Mouse (Mus musculus) MEL (cell line): Measurements from ENCODE around the gene Oosp2. TPM values are rescaled to one million over a fixed set of nuclear protein-coding genes. Genes with fewer than 3 reads are reported as not detected.

ENCODE experiments used
- DNase-seq: peaks from one replicate; pipeline ENCODE4 v3.0.0; 2011; ENCODE audit warnings: low read depth, low spot score
- H3K27ac ChIP-seq: 2 replicates; pipeline ENCODE4 v1.5.1; 2012; ENCODE audit warnings: low read depth, mild to moderate bottlenecking, control low read depth, low read length, moderate library complexity; ENCODE audit not compliant: control insufficient read depth
- H3K27me3 ChIP-seq, 2 experiments: fragments of 150-350 bp in 1 of 2; sonication (generic) in 1 of 2; 2 replicates each; pipeline ENCODE4 v1.6.1; 2012; ENCODE audit warnings: low read length in 2 of 2, mild to moderate bottlenecking in 2 of 2, improper control_type of control experiment in 1 of 2, moderate library complexity in 1 of 2; ENCODE audit not compliant: insufficient read depth in 2 of 2, control insufficient read depth in 1 of 2
- H3K36me3 ChIP-seq, 2 experiments: 2 replicates each; pipeline ENCODE4 v1.6.1; 2012 to 2014; ENCODE audit warnings: low read length in 2 of 2, improper control_type of control experiment in 1 of 2, inconsistent platforms in 1 of 2, mild to moderate bottlenecking in 1 of 2; ENCODE audit not compliant: insufficient read depth in 2 of 2, control insufficient read depth in 1 of 2
- H3K4me1 ChIP-seq, 2 experiments: fragments of 150-350 bp in 1 of 2; sonication (generic) in 1 of 2; 2 replicates each; pipeline ENCODE4 v1.6.1; 2012; ENCODE audit warnings: low read length in 2 of 2, improper control_type of control experiment in 1 of 2, mild to moderate bottlenecking in 1 of 2; ENCODE audit not compliant: insufficient read depth in 2 of 2, control insufficient read depth in 1 of 2
- H3K4me3 ChIP-seq, 2 experiments: fragments of 150-350 bp in 1 of 2; sonication (generic) in 1 of 2; 2 replicates each; pipeline ENCODE4 v1.5.1; 2012; ENCODE audit warnings: low read depth in 2 of 2, low read length in 2 of 2, mild to moderate bottlenecking in 2 of 2, moderate library complexity in 2 of 2, control low read depth in 1 of 2, improper control_type of control experiment in 1 of 2; ENCODE audit not compliant: control insufficient read depth in 1 of 2, insufficient read depth in 1 of 2
- H3K79me2 ChIP-seq: 2 replicates; pipeline ENCODE4 v1.6.1; 2012; ENCODE audit warnings: mild to moderate bottlenecking, low read length, moderate library complexity; ENCODE audit not compliant: control insufficient read depth, poor library complexity, insufficient read depth
- H3K9ac ChIP-seq: 2 replicates; pipeline ENCODE4 v1.6.1; 2012; ENCODE audit warnings: low read depth, mild to moderate bottlenecking, control low read depth, low read length, moderate library complexity; ENCODE audit not compliant: control insufficient read depth, poor library complexity, severe bottlenecking
- H3K9me3 ChIP-seq: fragments of 150-350 bp; sonication (generic); replicated peaks from 2 replicates; pipeline ENCODE4 v1.6.1; 2012; ENCODE audit warnings: mild to moderate bottlenecking, low read length, improper control_type of control experiment, moderate library complexity; ENCODE audit not compliant: insufficient read depth
- ELF1 ChIP-seq: IDR thresholded peaks from 2 replicates; pipeline ENCODE4 v1.6.1; 2014; ENCODE audit warnings: low read depth, mild to moderate bottlenecking, inconsistent platforms, low read length, improper control_type of control experiment, moderate library complexity
- EP300 ChIP-seq, 2 experiments: IDR thresholded peaks; 2 replicates each; pipeline ENCODE4 v1.6.1; 2011; ENCODE audit warnings: improper control_type of control experiment in 2 of 2, low read length in 2 of 2, low read depth in 1 of 2, mild to moderate bottlenecking in 1 of 2
- GATA1 ChIP-seq: IDR thresholded peaks from 2 replicates; pipeline ENCODE4 v1.6.1; 2011; ENCODE audit warnings: low read depth, low read length, improper control_type of control experiment
- JUND ChIP-seq: IDR thresholded peaks from 2 replicates; pipeline ENCODE4 v1.6.1; 2011; ENCODE audit warnings: low read depth, mild to moderate bottlenecking, improper control_type of control experiment, low read length
- MAX ChIP-seq: IDR thresholded peaks from 2 replicates; pipeline ENCODE4 v1.6.1; 2011; ENCODE audit warnings: low read length, improper control_type of control experiment
- MXI1 ChIP-seq: IDR thresholded peaks from 2 replicates; pipeline ENCODE4 v1.6.1; 2011; ENCODE audit warnings: mild to moderate bottlenecking, low read depth, low read length, improper control_type of control experiment
- MYB ChIP-seq: IDR thresholded peaks from 2 replicates; pipeline ENCODE4 v1.6.1; 2011; ENCODE audit warnings: mild to moderate bottlenecking, low read depth, low read length, improper control_type of control experiment
- NELFE ChIP-seq: IDR thresholded peaks from 2 replicates; pipeline ENCODE4 v1.6.1; 2011; ENCODE audit warnings: low read depth, low read length, improper control_type of control experiment
- NRF1 ChIP-seq: IDR thresholded peaks from 2 replicates; pipeline ENCODE4 v1.6.1; 2014; ENCODE audit warnings: low read depth, mild to moderate bottlenecking, inconsistent platforms, low read length, improper control_type of control experiment, moderate library complexity; ENCODE audit not compliant: poor library complexity, insufficient read depth, severe bottlenecking
- POLR2AphosphoS2 ChIP-seq: IDR thresholded peaks from 2 replicates; pipeline ENCODE4 v1.6.1; 2011; ENCODE audit warnings: low read length, improper control_type of control experiment
- SIN3A ChIP-seq: IDR thresholded peaks from 2 replicates; pipeline ENCODE4 v1.6.1; 2012; ENCODE audit warnings: low read length, improper control_type of control experiment, inconsistent platforms
- SMC3 ChIP-seq: IDR thresholded peaks from 2 replicates; pipeline ENCODE4 v1.6.1; 2011; ENCODE audit warnings: low read depth, low read length, improper control_type of control experiment
- TBP ChIP-seq: IDR thresholded peaks from 2 replicates; pipeline ENCODE4 v1.8.0; 2011; ENCODE audit warnings: low read depth, low read length, improper control_type of control experiment
- UBTF ChIP-seq: IDR thresholded peaks from 2 replicates; pipeline ENCODE4 v1.6.1; 2012; ENCODE audit warnings: low read depth, mild to moderate bottlenecking, inconsistent platforms, low read length, improper control_type of control experiment, moderate library complexity, borderline replicate concordance; ENCODE audit not compliant: insufficient read depth
- USF1 ChIP-seq: IDR thresholded peaks from 2 replicates; pipeline ENCODE4 v1.6.1; 2014; ENCODE audit warnings: low read depth, mild to moderate bottlenecking, inconsistent platforms, low read length, improper control_type of control experiment, moderate library complexity
- ZC3H11A ChIP-seq: IDR thresholded peaks from 2 replicates; pipeline ENCODE4 v1.6.1; 2012; ENCODE audit warnings: low read depth, mild to moderate bottlenecking, inconsistent platforms, low read length, improper control_type of control experiment
- polyA plus RNA-seq, 2 experiments: library from polyadenylated mRNA; stranded (reverse) in 1 of 2; unstranded in 1 of 2; fragments of >175 nt in 1 of 2; fragments of >200 nt in 1 of 2; gene quantifications; 2 replicates each; pipeline versions ENCODE4 v1.2.1 to v1.2.4; 2012; ENCODE audit warnings: low replicate concordance in 2 of 2, low read depth in 1 of 2; ENCODE audit not compliant: insufficient read length in 2 of 2, insufficient read depth in 1 of 2, missing spikeins in 1 of 2
- total RNA-seq: library from RNA; depleted of rRNA; stranded (reverse); fragments of 300-350 nt; gene quantifications from 2 replicates; pipeline ENCODE4 v1.2.3, GENCODE M21; 2012

Oosp2 gene
- total and polyA plus RNA-seq, 3 experiments: not detected

DNA sequence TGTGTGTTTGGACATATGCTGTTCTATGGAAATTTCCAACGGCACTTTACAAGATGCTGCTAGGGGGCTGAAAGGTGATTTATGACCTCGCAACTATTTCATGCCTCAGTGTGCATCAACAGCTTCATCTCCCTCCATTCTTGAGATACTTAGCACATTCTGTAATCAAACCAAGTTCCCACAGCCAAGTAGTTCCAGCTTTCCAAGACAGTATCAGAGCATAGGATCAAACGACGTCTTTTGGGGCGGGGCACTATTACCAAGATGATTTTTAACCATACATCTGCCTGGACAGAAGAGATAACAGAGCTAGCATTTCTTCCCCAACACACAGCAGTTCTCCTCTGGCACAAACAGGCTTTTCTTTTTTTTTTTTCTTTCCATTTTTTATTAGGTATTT, 35.1 kb downstream of the Oosp2 start (continued):
- TF ChIP-seq MYB (peak; percentile 65), USF1 (no peak), ZC3H11A (no peak), JUND (no peak), TBP (0 out of 2 replicates have a peak, but pooled peaks have one; percentile 22), NELFE (no peak), ELF1 (no peak), MAX (peak; percentile 51; the same call in 1 of the 2 replicates), NRF1 (no peak), MXI1 (no peak), SMC3 (no peak)

DNA sequence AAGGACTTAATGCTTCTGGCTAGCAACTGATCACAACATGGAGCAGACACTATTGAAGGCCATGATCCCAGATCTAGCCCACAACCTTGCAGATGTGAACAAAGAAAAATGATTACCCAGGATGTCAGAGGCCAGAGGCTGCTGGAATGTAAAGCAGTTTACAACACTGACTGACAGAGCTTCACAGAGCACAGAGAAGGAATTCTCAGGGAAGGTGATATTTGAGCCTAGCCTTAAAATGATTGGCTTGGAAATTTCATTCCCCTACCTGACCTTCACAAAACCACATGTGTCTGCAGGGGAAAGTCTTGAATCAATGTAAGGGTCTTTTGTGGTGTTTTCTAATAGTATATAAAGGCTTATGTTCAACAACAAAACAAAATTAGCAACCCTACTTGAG, 35.6 kb downstream of the Oosp2 start:
- TF ChIP-seq SIN3A (no peak), POLR2AphosphoS2 (no peak), UBTF (no peak), MXI1 (no peak)
- no peaks in the 10 kb centered on the region for H3K79me2 ChIP-seq
- H3K27ac ChIP-seq: peak overlapping the region; percentile 18
- DNase-seq: no peak
- peaks cover 0 to 38% of the 10 kb centered on the region in 2 experiments; a peak in 2 of 4 replicates for H3K36me3 ChIP-seq
- H3K4me3 ChIP-seq: no peak overlapping the region
- no peaks in the 10 kb centered on the region for H3K9me3 ChIP-seq
- H3K9ac ChIP-seq: no peak overlapping the region
- H3K4me1 ChIP-seq: peaks cover 10 to 21% of the 10 kb centered on the region in 2 experiments
- no peaks in the 10 kb centered on the region for H3K27me3 ChIP-seq

DNA sequence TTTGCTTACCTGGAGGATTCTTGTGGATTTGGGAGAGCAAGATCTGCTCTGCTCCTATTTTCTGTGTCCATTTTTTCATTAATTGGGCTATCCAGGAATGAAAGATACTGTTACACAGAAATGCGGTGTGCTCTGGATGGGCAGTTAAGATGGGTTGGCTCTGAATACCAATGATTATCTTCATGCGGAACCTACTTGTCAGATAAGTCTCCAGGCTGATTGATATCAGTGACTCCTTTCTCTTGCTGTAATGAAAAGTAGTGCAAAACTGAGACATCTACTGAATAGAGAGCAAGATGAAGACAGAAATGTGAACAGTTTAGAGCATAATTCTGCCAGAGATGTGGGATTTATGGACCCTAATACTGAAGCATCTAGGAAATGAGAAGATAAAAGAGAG, 36.8 kb downstream of the Oosp2 start, which contains the start of gene Ms4a2:
TSS of gene Ms4a2 (minus strand) at position 169 of the 400 bp plus-strand sequence.
- Histone ChIP-seq H3K79me2 (no peaks in the 10 kb centered on the region), H3K4me1 (peaks cover 14 to 21% of the 10 kb centered on the region in 2 experiments), H3K36me3 (peaks cover 0 to 34% of the 10 kb centered on the region in 2 experiments; a peak in 2 of 4 replicates), H3K9ac (no peak within 1 kb of the TSS), H3K4me3 (no peak within 1 kb of the TSS)
- peak; percentile 65 for TF ChIP-seq GATA1
- TF ChIP-seq EP300 (IDR thresholded peaks at IDR 0.05; ENCODE audit: low read depth in 1 of 2, low read length in 2 of 2): peak in 1 of 2 experiments; percentile 18; a peak in 1 of 4 replicates
- no peak for TF ChIP-seq SMC3
- TF ChIP-seq, all 39 proteins: peak for 2
- no peak for DNase-seq
- H3K27me3 ChIP-seq: no peaks in the 10 kb centered on the region
- H3K9me3 ChIP-seq: no peaks in the 10 kb centered on the region
- no peak within 1 kb of the TSS for H3K27ac ChIP-seq
